In genomic region chr6:5309595-5310197, GRCm38 (mm10) we compare ENCODE assay signal across 12 mouse cellular contexts. TPM values are rescaled to one million over a fixed set of nuclear protein-coding genes. Genes with fewer than 3 reads are reported as not detected.
DNase-seq lines count a peak whose midpoint lies in the region; ATAC-seq lines count a peak whose summit lies in the region.
"Had no signal": no experiment of that assay in that cellular context is flagged by ENCODE, and none has a peak within 500 bp of the region (broad histone marks: within the 10 kb centered on the region; RNA-seq: fewer than 3 reads in every experiment).

No protein-coding gene starts in this region.

- no peak overlapping the region for H3K9ac ChIP-seq in midbrain, embryonic 13.5 days (replicated peaks)
- H3K9ac ChIP-seq: hindbrain, embryonic 13.5 days; liver, embryonic 12.5 days; neural tube, embryonic 12.5 days had no signal

- intact Hi-C loops in gastrocnemius, postnatal 14 days (cut with DNase I; ENCODE audit: low total_unique reads), result no loop called here

- H3K4me2 ChIP-seq in midbrain, embryonic 13.5 days (replicated peaks), result no peak overlapping the region
- H3K4me2 ChIP-seq: hindbrain, embryonic 13.5 days; liver, embryonic 12.5 days; neural tube, embryonic 12.5 days had no signal

- no peak for ATAC-seq in midbrain, embryonic 13.5 days
- ATAC-seq: liver, embryonic 12.5 days had no signal

- no peak overlapping the region for H3K4me3 ChIP-seq in midbrain, embryonic 13.5 days (replicated peaks)
- H3K4me3 ChIP-seq: hindbrain, embryonic 13.5 days; liver, embryonic 12.5 days; midbrain, embryonic 10.5 days; neural tube, embryonic 12.5 days had no signal

- no peak overlapping the region for H3K27ac ChIP-seq in midbrain, embryonic 13.5 days
- H3K27ac ChIP-seq: hindbrain, embryonic 13.5 days; liver, embryonic 12.5 days; midbrain, embryonic 10.5 days; neural tube, embryonic 12.5 days had no signal

- DNase-seq in gastrocnemius, adult 18-20 months (ENCODE audit: low spot score), result peak; percentile 30
- DNase-seq in gastrocnemius, postnatal 14 days, result no peak
- DNase-seq in right cerebral cortex, adult 2 months (ENCODE audit: low spot score in 2 of 2), result peak; percentile 35 to 52
- DNase-seq in right cerebral cortex, postnatal 14 days, result no peak
- DNase-seq in fat pad, adult 2 months (ENCODE audit: extremely low read depth, low read depth, low spot score), result peak; percentile 93
- DNase-seq in kidney, postnatal 25 days, result no peak
- DNase-seq: kidney, adult 9 months had no signal

- no peaks in the 10 kb centered on the region for H3K27me3 ChIP-seq in midbrain, embryonic 13.5 days
- H3K27me3 ChIP-seq: hindbrain, embryonic 13.5 days; liver, embryonic 12.5 days; neural tube, embryonic 12.5 days had no signal

- H3K9me3 ChIP-seq in midbrain, embryonic 13.5 days, result no peaks in the 10 kb centered on the region
- H3K9me3 ChIP-seq: hindbrain, embryonic 13.5 days; liver, embryonic 12.5 days; midbrain, embryonic 10.5 days; neural tube, embryonic 12.5 days had no signal

- 65% methylated on average over 7 of the region's 7 CpGs for WGBS in midbrain, embryonic 13.5 days

- H3K4me1 ChIP-seq in midbrain, embryonic 13.5 days (replicated peaks), result no peaks in the 10 kb centered on the region
- H3K4me1 ChIP-seq: hindbrain, embryonic 13.5 days; midbrain, embryonic 10.5 days; neural tube, embryonic 12.5 days had no signal

- H3K36me3 ChIP-seq in midbrain, embryonic 13.5 days, result no peaks in the 10 kb centered on the region
- H3K36me3 ChIP-seq: hindbrain, embryonic 13.5 days; liver, embryonic 12.5 days; midbrain, embryonic 10.5 days; neural tube, embryonic 12.5 days had no signal

RNA-seq across cellular contexts. Expression of gene Pon2, which starts 11.4 kb away (rescaled TPM):
- total RNA-seq in gastrocnemius, adult 18-20 months (2021), result 10 to 100 TPM; 18.2 to 19.2 TPM
- 10 to 100 TPM; 16.1 to 17.1 TPM for total RNA-seq in gastrocnemius, postnatal 14 days (2021)
- 25.0 and 30.6 TPM in 2 replicates for polyA plus RNA-seq in midbrain, embryonic 13.5 days (2015; fragmentation: Nextera tagmentation; extraction: Ambion mirVana)

RNA-seq across cellular contexts. Expression of gene Pon3, which starts 53.6 kb away (rescaled TPM):
- total RNA-seq in gastrocnemius, adult 18-20 months (2021), result 10 to 100 TPM; 35.3 to 37.3 TPM
- 10 to 100 TPM; 20.6 to 29.9 TPM for total RNA-seq in gastrocnemius, postnatal 14 days (2021)
- polyA plus RNA-seq in midbrain, embryonic 13.5 days (2015; fragmentation: Nextera tagmentation; extraction: Ambion mirVana), result 4.8 and 5.2 TPM in 2 replicates

Comparison
In these comparisons a context has a peak if more than half of its experiments do, and no peak if none do; other contexts are left out.
1. DNase-seq: peak in gastrocnemius, adult 18-20 months (single experiment), right cerebral cortex, adult 2 months (2 of 2) and fat pad, adult 2 months (single experiment); none in gastrocnemius, postnatal 14 days (single experiment), right cerebral cortex, postnatal 14 days (single experiment) and kidney, postnatal 25 days (0 of 2).